Mouse (Mus musculus): ENCODE results near the gene Spata31d1d. TPM values are rescaled to one million over a fixed set of nuclear protein-coding genes. Genes with fewer than 3 reads are reported as not detected.
A peak's percentile ranks its signal among the peaks of the same experiment; 100 is the strongest.

The Spata31d1d gene
- polyA plus RNA-seq, 1 experiment from 2014 or later: not detected

- no peaks in the 10 kb centered on the region for H3K27me3 ChIP-seq (replicated peaks)
- H3K4me3 ChIP-seq (replicated peaks): no peak within 1 kb of the TSS
- H3K9me3 ChIP-seq: no peaks in the 10 kb centered on the region
- no peak within 1 kb of the TSS for H3K9ac ChIP-seq
- ATAC-seq: no peak
- H3K4me2 ChIP-seq (replicated peaks): no peak within 1 kb of the TSS
- WGBS: 81% methylated on average over 3 of the region's 3 CpGs
- H3K27ac ChIP-seq: no peak within 1 kb of the TSS
- no peaks in the 10 kb centered on the region for H3K36me3 ChIP-seq
- no peaks in the 10 kb centered on the region for H3K4me1 ChIP-seq (replicated peaks)
Observed at GRCm38 (mm10) chr13:59694008-59694407, 37.5 kb downstream of the Spata31d1d start, which contains the start of gene 4921517D22Rik. 4921517D22Rik (minus strand) TSS chr13:59694108.

- 81% methylated on average over 10 of the region's 10 CpGs for WGBS
- ATAC-seq: no peak
Observed at GRCm38 (mm10) chr13:59691478-59691877, 40.1 kb downstream of the Spata31d1d start.

GRCm38 (mm10) chr13:59690576-59690975 is 41.0 kb downstream of the Spata31d1d start:
- Histone ChIP-seq H3K27ac (no peak overlapping the region), H3K4me3 (replicated peaks) (no peak overlapping the region), H3K36me3 (no peaks in the 10 kb centered on the region), H3K9me3 (no peaks in the 10 kb centered on the region), H3K4me2 (replicated peaks) (no peak overlapping the region), H3K4me1 (replicated peaks) (no peaks in the 10 kb centered on the region), H3K27me3 (replicated peaks) (no peaks in the 10 kb centered on the region), H3K9ac (no peak overlapping the region)
- ATAC-seq: no peak
- 83% methylated on average over 7 of the region's 7 CpGs for WGBS

More at GRCm38 (mm10) chr13:59691478-59691877, 40.1 kb downstream of the Spata31d1d start:
- H3K4me3 ChIP-seq (replicated peaks): no peak overlapping the region
- H3K9me3 ChIP-seq: no peaks in the 10 kb centered on the region
- H3K36me3 ChIP-seq: no peaks in the 10 kb centered on the region
- no peak overlapping the region for H3K27ac ChIP-seq
- H3K4me1 ChIP-seq (replicated peaks): no peaks in the 10 kb centered on the region
- H3K27me3 ChIP-seq (replicated peaks): no peaks in the 10 kb centered on the region
- H3K4me2 ChIP-seq (replicated peaks): no peak overlapping the region
- H3K9ac ChIP-seq: no peak overlapping the region

GRCm38 (mm10) chr13:59689843-59690242 is 41.7 kb downstream of the Spata31d1d start:
- no peak overlapping the region for H3K4me3 ChIP-seq (replicated peaks)
- WGBS: 87% methylated on average over 3 of the region's 3 CpGs
- ATAC-seq: no peak
- no peaks in the 10 kb centered on the region for H3K27me3 ChIP-seq (replicated peaks)
- no peak overlapping the region for H3K4me2 ChIP-seq (replicated peaks)
- no peak overlapping the region for H3K9ac ChIP-seq
- no peaks in the 10 kb centered on the region for H3K4me1 ChIP-seq (replicated peaks)
- no peaks in the 10 kb centered on the region for H3K9me3 ChIP-seq
- H3K36me3 ChIP-seq: no peaks in the 10 kb centered on the region
- H3K27ac ChIP-seq: no peak overlapping the region

GRCm38 (mm10) chr13:59689313-59689712 is 42.2 kb downstream of the Spata31d1d start:
- Histone ChIP-seq H3K27ac (no peak overlapping the region), H3K4me3 (replicated peaks) (no peak overlapping the region), H3K4me1 (replicated peaks) (no peaks in the 10 kb centered on the region), H3K36me3 (no peaks in the 10 kb centered on the region), H3K9ac (no peak overlapping the region), H3K4me2 (replicated peaks) (no peak overlapping the region), H3K9me3 (no peaks in the 10 kb centered on the region), H3K27me3 (replicated peaks) (no peaks in the 10 kb centered on the region)
- WGBS: 85% methylated on average over 9 of the region's 9 CpGs
- no peak for ATAC-seq

GRCm38 (mm10) chr13:59688338-59688770 is 43.2 kb downstream of the Spata31d1d start:
- ATAC-seq: no peak
- no peaks in the 10 kb centered on the region for H3K9me3 ChIP-seq
- no peaks in the 10 kb centered on the region for H3K27me3 ChIP-seq (replicated peaks)
- H3K4me1 ChIP-seq (replicated peaks): no peaks in the 10 kb centered on the region
- H3K4me3 ChIP-seq (replicated peaks): no peak overlapping the region
- no peak overlapping the region for H3K9ac ChIP-seq
- 65% methylated on average over 13 of the region's 13 CpGs for WGBS
- no peak overlapping the region for H3K4me2 ChIP-seq (replicated peaks)
- no peak overlapping the region for H3K27ac ChIP-seq
- no peaks in the 10 kb centered on the region for H3K36me3 ChIP-seq

GRCm38 (mm10) chr13:59685236-59685635 is 46.3 kb downstream of the Spata31d1d start:
- no peaks in the 10 kb centered on the region for H3K36me3 ChIP-seq
- WGBS: 82% methylated on average over 3 of the region's 3 CpGs
- no peak overlapping the region for H3K4me3 ChIP-seq (replicated peaks)
- no peaks in the 10 kb centered on the region for H3K9me3 ChIP-seq
- H3K4me2 ChIP-seq (replicated peaks): no peak overlapping the region
- H3K27ac ChIP-seq: no peak overlapping the region
- no peak for ATAC-seq
- H3K4me1 ChIP-seq (replicated peaks): no peaks in the 10 kb centered on the region
- H3K27me3 ChIP-seq (replicated peaks): no peaks in the 10 kb centered on the region
- H3K9ac ChIP-seq: no peak overlapping the region

GRCm38 (mm10) chr13:59682629-59683028 is 48.9 kb downstream of the Spata31d1d start:
- Histone ChIP-seq H3K4me1 (replicated peaks) (no peaks in the 10 kb centered on the region), H3K27ac (no peak overlapping the region), H3K4me3 (replicated peaks) (no peak overlapping the region), H3K27me3 (replicated peaks) (no peaks in the 10 kb centered on the region), H3K4me2 (replicated peaks) (no peak overlapping the region), H3K36me3 (no peaks in the 10 kb centered on the region), H3K9me3 (no peaks in the 10 kb centered on the region), H3K9ac (no peak overlapping the region)
- 0 out of 2 replicates have a peak, but pooled peaks have one; percentile 20 for ATAC-seq
- 22% methylated on average over 7 of the region's 7 CpGs for WGBS

- no peak overlapping the region for H3K9ac ChIP-seq
- no peaks in the 10 kb centered on the region; the same call in 1 of the 2 replicates for H3K4me1 ChIP-seq (replicated peaks)
- H3K36me3 ChIP-seq: no peaks in the 10 kb centered on the region
- ATAC-seq: no peak
- H3K27ac ChIP-seq: no peak overlapping the region
- no peaks in the 10 kb centered on the region for H3K9me3 ChIP-seq
- no peak overlapping the region for H3K4me3 ChIP-seq (replicated peaks)
- H3K4me2 ChIP-seq (replicated peaks): no peak overlapping the region
- no peaks in the 10 kb centered on the region for H3K27me3 ChIP-seq (replicated peaks)
- 60% methylated on average over 4 of the region's 4 CpGs for WGBS
Observed at GRCm38 (mm10) chr13:59679908-59680307, 51.6 kb downstream of the Spata31d1d start.

- Histone ChIP-seq H3K4me3 (replicated peaks) (no peak overlapping the region), H3K36me3 (no peaks in the 10 kb centered on the region), H3K9me3 (no peaks in the 10 kb centered on the region), H3K9ac (no peak overlapping the region), H3K4me2 (replicated peaks) (no peak overlapping the region), H3K27me3 (replicated peaks) (no peaks in the 10 kb centered on the region), H3K4me1 (replicated peaks) (peaks cover 1% of the 10 kb centered on the region; the same call in 1 of the 2 replicates), H3K27ac (no peak overlapping the region)
- no peak for ATAC-seq
- 40% methylated on average over 4 of the region's 4 CpGs for WGBS
Observed at GRCm38 (mm10) chr13:59679306-59679705, 52.2 kb downstream of the Spata31d1d start.

GRCm38 (mm10) chr13:59676316-59677229 is 55.0 kb downstream of the Spata31d1d start:
- WGBS: 69% methylated on average over 12 of the region's 12 CpGs
- Histone ChIP-seq H3K9ac (no peak overlapping the region), H3K9me3 (no peaks in the 10 kb centered on the region), H3K36me3 (no peaks in the 10 kb centered on the region), H3K27ac (no peak overlapping the region), H3K4me2 (replicated peaks) (no peak overlapping the region), H3K4me3 (replicated peaks) (no peak overlapping the region), H3K4me1 (replicated peaks) (peaks cover 6% of the 10 kb centered on the region), H3K27me3 (replicated peaks) (no peaks in the 10 kb centered on the region)
- no peak for ATAC-seq

Data from intestine, embryonic 15.5 days (tissue).